Mouse (Mus musculus) liver, adult 2 months (tissue): ENCODE results near the gene Fah. TPM values are rescaled to one million over a fixed set of nuclear protein-coding genes. Genes with fewer than 3 reads are reported as not detected.

ENCODE experiments used
- DNase-seq: peaks from one replicate; pipeline ENCODE4 v3.0.0-alpha.2; 2011; ENCODE audit warnings: low read depth, low spot score; ENCODE audit errors: extremely low read depth
- H3K27ac ChIP-seq: fragments of 200-500 bp; replicated peaks from 2 replicates; pipeline ENCODE4 v1.5.1; 2012; ENCODE audit warnings: low read depth, mild to moderate bottlenecking, control low read depth, inconsistent platforms, low read length; ENCODE audit not compliant: insufficient read depth
- H3K27me3 ChIP-seq: fragments of 200-500 bp; 2 replicates; pipeline ENCODE4 v1.6.1; 2012; ENCODE audit warnings: mild to moderate bottlenecking, moderate library complexity, low read length, inconsistent platforms; ENCODE audit not compliant: control insufficient read depth, insufficient read depth
- H3K36me3 ChIP-seq: fragments of 200-500 bp; 2 replicates; pipeline ENCODE4 v1.6.1; 2012; ENCODE audit warnings: low read length, inconsistent platforms; ENCODE audit not compliant: control insufficient read depth, insufficient read depth
- H3K4me1 ChIP-seq: fragments of 200-500 bp; 2 replicates; pipeline ENCODE4 v1.6.1; 2011; ENCODE audit warnings: low read length; ENCODE audit not compliant: control insufficient read depth, insufficient read depth
- H3K4me3 ChIP-seq: fragments of 200-500 bp; 2 replicates; pipeline ENCODE4 v1.5.1; 2011; ENCODE audit warnings: low read depth, mild to moderate bottlenecking, control low read depth, low read length, moderate library complexity; ENCODE audit not compliant: insufficient read depth
- H3K79me2 ChIP-seq: fragments of 200-500 bp; 2 replicates; pipeline ENCODE4 v1.6.1; 2012; ENCODE audit warnings: inconsistent platforms, mild to moderate bottlenecking, low read length, moderate library complexity; ENCODE audit not compliant: control insufficient read depth, insufficient read depth
- H3K9ac ChIP-seq: fragments of 200-500 bp; 2 replicates; pipeline ENCODE4 v1.6.1; 2012; ENCODE audit warnings: low read depth, mild to moderate bottlenecking, control low read depth, inconsistent platforms, low read length
- CTCF ChIP-seq: fragments of 200-500 bp; IDR thresholded peaks from 2 replicates; pipeline ENCODE4 v1.5.1; 2011; ENCODE audit warnings: low read depth, low read length, control low read depth
- POLR2A ChIP-seq: fragments of 200-500 bp; IDR thresholded peaks from 2 replicates; pipeline ENCODE4 v1.6.1; 2011; ENCODE audit warnings: low read length, control low read depth; ENCODE audit not compliant: insufficient read depth; ENCODE audit errors: extremely low read depth
- WGBS: fragments of 180-500 bp; shearing (Covaris S2); methylation state at CpG from one replicate; pipeline ENCODE4 v1.1.7; 2018; 5-methylcytosine and 5-hydroxymethylcytosine counted together
- polyA plus RNA-seq: library from polyadenylated mRNA; depleted of rRNA; stranded (reverse); fragments of >200 nt; gene quantifications from 2 replicates; pipeline ENCODE4 v1.2.3, GENCODE M21; 2012
- total RNA-seq: library from RNA; depleted of rRNA; stranded (reverse); fragments of >200 nt; gene quantifications from 2 replicates; pipeline ENCODE4 v1.2.3, GENCODE M21; 2014

Fah gene
- total and polyA plus RNA-seq, 2 experiments = 476 to 711 TPM

DNA sequence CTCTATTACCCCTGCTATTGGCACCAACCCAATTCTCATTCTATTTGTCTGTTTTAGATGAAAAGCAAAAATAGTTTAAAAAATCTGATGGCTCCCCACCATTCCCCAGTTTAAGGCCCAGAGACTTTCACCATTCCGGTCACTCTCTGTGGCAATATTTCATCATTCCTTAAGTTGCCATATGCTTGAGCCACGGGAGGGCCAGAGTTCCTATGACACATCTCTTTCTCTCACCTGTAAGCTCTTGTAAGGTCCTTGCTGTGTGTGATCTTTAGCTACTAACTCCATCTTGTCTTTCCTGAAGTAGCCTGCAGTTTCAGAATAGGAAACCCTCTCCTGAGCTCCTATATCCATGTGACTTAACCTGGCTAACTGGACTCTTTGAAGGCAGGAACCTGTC lies 12.4 kb upstream of the Fah start:
- no peaks in the 10 kb centered on the region for H3K4me1 ChIP-seq
- peaks cover 54% of the 10 kb centered on the region for H3K36me3 ChIP-seq
- no peak for DNase-seq
- TF ChIP-seq CTCF (no peak), POLR2A (no peak)
- H3K9ac ChIP-seq = no peak overlapping the region
- no peak overlapping the region for H3K4me3 ChIP-seq
- 97% methylated on average over 2 of the region's 2 CpGs for WGBS
- H3K79me2 ChIP-seq = no peaks in the 10 kb centered on the region; the same call in 1 of the 2 replicates
- no peaks in the 10 kb centered on the region for H3K27me3 ChIP-seq
- no peak overlapping the region for H3K27ac ChIP-seq

DNA sequence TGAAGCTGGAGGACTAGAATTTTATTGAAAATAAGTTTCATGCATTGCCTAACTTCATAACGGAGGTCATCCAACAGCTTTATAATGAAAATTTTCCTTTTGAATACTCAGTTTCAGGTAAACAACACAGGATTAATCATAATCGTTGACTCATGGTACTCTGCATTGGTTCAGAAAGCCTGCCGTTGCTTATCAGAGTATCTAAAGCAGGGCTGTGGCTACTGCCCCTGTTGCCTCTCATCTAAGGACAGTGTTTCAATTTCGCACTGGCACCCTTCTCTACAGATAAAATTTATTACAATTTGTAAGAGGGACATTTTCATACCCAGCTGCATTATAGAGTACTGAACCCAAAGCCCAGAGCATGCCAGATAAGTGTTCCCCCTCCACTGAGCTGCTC lies 5.9 kb upstream of the Fah start:
- 75% methylated on average over 4 of the region's 4 CpGs for WGBS
- Histone ChIP-seq H3K27me3 (no peaks in the 10 kb centered on the region), H3K27ac (no peak overlapping the region), H3K4me1 (no peaks in the 10 kb centered on the region), H3K79me2 (no peaks in the 10 kb centered on the region), H3K36me3 (peaks cover 27% of the 10 kb centered on the region), H3K4me3 (no peak overlapping the region), H3K9ac (no peak overlapping the region)
- TF ChIP-seq CTCF (no peak), POLR2A (no peak)
- no peak for DNase-seq

DNA sequence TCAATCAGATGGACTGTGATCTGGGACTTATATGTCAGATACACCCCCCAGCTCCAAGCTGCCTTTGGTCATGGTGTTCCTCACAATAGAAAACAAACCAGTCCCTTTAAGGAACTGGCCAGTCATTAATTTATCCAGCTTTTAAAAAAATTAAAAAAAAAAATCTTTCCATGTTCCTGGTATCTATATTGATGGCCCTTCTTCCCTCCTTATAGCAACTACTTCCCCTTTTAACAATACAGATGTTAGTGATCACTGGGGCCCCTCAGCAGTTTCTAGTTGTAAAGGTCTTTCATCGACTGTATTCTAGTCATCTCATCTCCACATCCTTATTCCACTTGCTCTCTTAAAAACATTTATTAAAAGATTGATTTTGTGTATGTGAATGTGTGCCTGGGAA lies 5.1 kb upstream of the Fah start:
- no peak overlapping the region for H3K4me3 ChIP-seq
- WGBS = 80% methylated on average over 1 of the region's 1 CpGs
- H3K36me3 ChIP-seq = peaks cover 20% of the 10 kb centered on the region
- TF ChIP-seq POLR2A (no peak), CTCF (no peak)
- DNase-seq = no peak
- H3K27me3 ChIP-seq = no peaks in the 10 kb centered on the region
- no peak overlapping the region for H3K27ac ChIP-seq
- peaks cover 2% of the 10 kb centered on the region for H3K4me1 ChIP-seq
- H3K79me2 ChIP-seq = no peaks in the 10 kb centered on the region
- H3K9ac ChIP-seq = no peak overlapping the region

DNA sequence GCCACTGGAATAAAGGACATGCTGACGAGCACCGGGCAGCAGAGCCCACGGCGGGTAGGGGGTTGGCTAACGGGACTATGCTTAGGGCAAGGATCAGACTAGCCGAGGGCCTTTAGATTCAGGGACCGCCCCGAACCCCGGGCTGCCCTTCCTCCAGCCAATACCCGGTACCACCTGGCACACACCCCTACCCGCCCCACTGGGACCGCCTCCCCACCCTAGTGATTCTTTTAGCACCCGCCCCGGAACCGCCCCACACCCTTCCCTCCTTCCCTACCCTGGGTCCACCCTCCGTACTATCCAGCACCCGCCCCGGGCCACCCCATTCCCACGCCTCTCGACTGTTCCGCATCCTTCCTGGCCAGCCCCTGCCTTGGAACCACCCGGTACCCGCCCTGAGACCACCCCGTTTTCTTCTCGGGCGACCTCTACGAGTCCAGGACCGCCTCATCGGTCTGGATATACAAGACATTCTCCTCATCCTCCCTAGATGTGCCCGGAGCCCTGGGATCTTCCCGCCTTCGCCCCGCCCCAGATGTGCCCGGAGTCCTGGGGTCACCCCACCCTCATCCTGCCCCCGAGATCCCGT lies 724 bp downstream of the Fah start:
- Histone ChIP-seq H3K27ac (peak overlapping the region; percentile 100), H3K36me3 (peaks cover 19% of the 10 kb centered on the region)

DNA sequence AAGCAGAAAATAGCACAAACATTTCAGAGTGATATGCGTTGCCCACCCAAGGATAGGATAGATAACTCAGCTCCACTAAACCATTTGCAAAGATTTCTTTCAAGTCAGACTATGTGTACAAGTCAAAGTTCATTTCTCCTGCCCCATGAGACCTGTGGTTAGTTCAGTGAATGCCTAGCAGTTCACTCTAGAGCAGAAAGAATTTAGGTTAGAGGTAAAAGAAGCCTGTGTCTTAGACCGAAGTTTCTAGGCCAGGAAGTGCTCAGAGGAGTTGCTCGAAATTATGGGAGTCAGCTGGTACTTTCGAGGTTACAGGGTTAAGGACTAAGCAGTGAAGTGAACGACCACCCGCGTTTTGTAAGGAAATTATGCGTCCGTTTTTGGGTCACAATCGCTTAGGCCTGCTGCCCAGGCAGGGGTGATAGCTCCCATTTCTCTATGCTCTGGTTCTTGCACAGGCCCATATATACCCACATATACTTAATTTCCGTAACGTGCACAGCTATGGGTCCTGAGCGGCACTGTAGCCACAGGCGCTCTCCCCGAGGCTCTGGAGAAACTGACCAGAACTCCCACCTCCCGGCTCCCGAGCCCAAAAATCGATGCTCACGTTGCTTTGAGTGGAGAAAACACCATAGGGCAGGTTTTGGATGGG lies 1.4 kb downstream of the Fah start:
- Histone ChIP-seq H3K4me3 (peak overlapping the region; percentile 75), H3K36me3 (peaks cover 26% of the 10 kb centered on the region), H3K27ac (peak overlapping the region; percentile 100), H3K9ac (peak overlapping the region; percentile 90), H3K79me2 (peaks cover 18% of the 10 kb centered on the region; the same call in 1 of the 2 replicates), H3K4me1 (peaks cover 20% of the 10 kb centered on the region), H3K27me3 (no peaks in the 10 kb centered on the region)
- peak; percentile 80 for DNase-seq
- no peak for TF ChIP-seq CTCF
- no peak for TF ChIP-seq POLR2A
- 6% methylated on average over 19 of the region's 19 CpGs for WGBS

More for the DNA sequence above, 724 bp downstream of the Fah start:
- TF ChIP-seq CTCF (no peak), POLR2A (peak; percentile 92)
- WGBS = 1% methylated on average over 31 of the region's 36 CpGs
- Histone ChIP-seq H3K4me1 (peaks cover 16% of the 10 kb centered on the region), H3K9ac (peak overlapping the region; percentile 90), H3K79me2 (peaks cover 15% of the 10 kb centered on the region; the same call in 1 of the 2 replicates), H3K4me3 (peak overlapping the region; percentile 75), H3K27me3 (no peaks in the 10 kb centered on the region)
- peak; percentile 92 for DNase-seq

DNA sequence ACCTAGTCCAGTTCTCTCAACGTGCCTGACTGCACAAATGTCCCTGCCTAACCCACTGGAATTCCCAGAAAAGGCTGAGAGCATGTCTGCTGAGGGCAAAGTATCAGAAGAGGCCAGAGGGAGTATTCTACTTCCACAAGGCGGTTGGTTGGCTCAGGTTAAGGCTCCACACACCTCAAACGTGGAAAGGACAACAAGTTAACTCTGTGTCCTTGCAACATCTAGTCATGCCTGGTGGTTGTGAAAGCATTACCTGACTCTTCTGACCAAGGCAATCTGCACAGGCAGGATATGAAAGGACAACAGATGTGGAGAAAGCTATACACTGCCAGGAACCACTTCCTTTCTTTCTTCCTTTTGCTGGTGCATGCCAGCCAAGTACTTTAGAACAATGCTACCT lies 2.0 kb downstream of the Fah start:
- Histone ChIP-seq H3K79me2 (peaks cover 18% of the 10 kb centered on the region; the same call in 1 of the 2 replicates), H3K9ac (peak overlapping the region; percentile 90), H3K4me1 (peaks cover 20% of the 10 kb centered on the region), H3K27ac (peak overlapping the region; percentile 100), H3K27me3 (no peaks in the 10 kb centered on the region), H3K4me3 (peak overlapping the region; percentile 75), H3K36me3 (peaks cover 31% of the 10 kb centered on the region)
- TF ChIP-seq POLR2A (no peak), CTCF (no peak)
- DNase-seq = peak; percentile 100
- WGBS = 22% methylated on average over 3 of the region's 3 CpGs
